10 mouse cellular contexts compared by ENCODE assay signal in the genomic region with DNA sequence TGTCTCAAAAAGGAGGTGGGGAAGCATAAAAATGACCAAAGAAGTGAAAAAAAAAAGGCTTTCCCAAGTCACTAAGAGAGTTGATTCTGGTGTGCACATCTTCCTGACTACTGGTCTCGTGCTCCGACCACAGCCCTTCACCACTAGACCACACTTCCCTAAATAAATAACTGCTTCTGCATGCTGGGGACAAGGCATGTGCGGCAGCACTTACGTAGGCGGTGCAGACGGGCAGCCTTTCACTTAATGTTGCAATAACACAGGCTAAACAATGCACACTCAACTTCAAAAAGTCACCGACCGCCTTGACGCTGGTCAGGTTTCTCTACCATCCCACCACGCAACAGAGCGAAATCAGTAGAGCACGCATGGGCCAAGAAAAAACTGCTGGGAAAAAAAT. TPM values are rescaled to one million over a fixed set of nuclear protein-coding genes. Genes with fewer than 3 reads are reported as not detected.
A peak's percentile ranks its signal among the peaks of the same experiment; 100 is the strongest.
DNase-seq lines count a peak whose midpoint lies in the region; TF ChIP-seq lines count a peak whose summit lies in the region.
"Had no signal": no experiment of that assay in that cellular context is flagged by ENCODE, and none has a peak within 500 bp of the region (broad histone marks: within the 10 kb centered on the region; RNA-seq: fewer than 3 reads in every experiment).

No protein-coding gene starts in this region.

- peak; percentile 82 to 83 for DNase-seq in lung, adult 18-20 months
- DNase-seq in lung, postnatal 14 days: no peak
- DNase-seq in lung, postnatal 10 days: peak; percentile 38
- peak; percentile 91 for DNase-seq in splenic B cell, adult 2 months (ENCODE audit: low read depth, low spot score)
- DNase-seq in cerebellum, adult 18-20 months: no peak
- DNase-seq in testis, postnatal 14 days (ENCODE audit: low spot score): no peak

- TF ChIP-seq POLR2A in bone marrow macrophage, adult 2 months (IDR thresholded peaks at IDR 0.05; ENCODE audit: borderline replicate concordance, low read depth, low read length): no peak

- peak overlapping the region; percentile 29 for H3K4me3 ChIP-seq in bone marrow macrophage, adult 2 months (ENCODE audit: insufficient read depth, low read length)
- H3K4me3 ChIP-seq: forebrain, embryonic 13.5 days; limb, embryonic 12.5 days had no signal

- peaks cover 53% of the 10 kb centered on the region for H3K4me1 ChIP-seq in bone marrow macrophage, adult 2 months (ENCODE audit: control insufficient read depth, insufficient read depth, low read length)

- peak overlapping the region; percentile 83 for H3K27ac ChIP-seq in bone marrow macrophage, adult 2 months (ENCODE audit: insufficient read depth, low read depth, low read length)
- H3K27ac ChIP-seq: forebrain, embryonic 13.5 days; hindbrain, embryonic 14.5 days; limb, embryonic 12.5 days had no signal

- no peak for TF ChIP-seq CTCF in bone marrow macrophage, adult 2 months (IDR thresholded peaks at IDR 0.05; ENCODE audit: low read depth, low read length)

- H3K27me3 ChIP-seq in splenic B cell, adult 2 months (ENCODE audit: control insufficient read depth, insufficient read depth, low read length, poor library complexity, severe bottlenecking): no peaks in the 10 kb centered on the region

- H3K36me3 ChIP-seq in splenic B cell, adult 2 months (ENCODE audit: control insufficient read depth, insufficient read depth, low read length, poor library complexity, severe bottlenecking): no peaks in the 10 kb centered on the region
- H3K36me3 ChIP-seq: limb, embryonic 12.5 days had no signal

RNA-seq across cellular contexts. Expression of a gene that starts 5.0 kb away (rescaled TPM):
- 64.0 and 65.2 TPM in 2 replicates for polyA plus RNA-seq in bone marrow macrophage, adult 2 months (2012; ENCODE audit: insufficient read depth, insufficient read length, missing spikeins)

Comparison
In these comparisons a context has a peak if more than half of its experiments do, and no peak if none do; other contexts are left out.
1. DNase-seq: peak in lung, adult 18-20 months (2 of 2), lung, postnatal 10 days (single experiment) and splenic B cell, adult 2 months (single experiment); none in lung, postnatal 14 days (single experiment), cerebellum, adult 18-20 months (0 of 2) and testis, postnatal 14 days (single experiment).